1 mouse cellular context compared by ENCODE assay signal in genomic region chr5:143075987-143076386, GRCm38 (mm10).
A peak's percentile ranks its signal among the peaks of the same experiment; 100 is the strongest.
TF ChIP-seq lines count a peak whose summit lies in the region.

No protein-coding gene starts in this region.

TF ChIP-seq in MEL, 35 proteins besides CTCF, POLR2A, EP300 and RAD21 (continued from another document):
- TF ChIP-seq E2F4 (IDR thresholded peaks at IDR 0.05; ENCODE audit: borderline replicate concordance, low read depth, low read length) (no peak), GABPA (IDR thresholded peaks at IDR 0.05; ENCODE audit: low read depth, low read length) (no peak), MAX (IDR thresholded peaks at IDR 0.05; ENCODE audit: low read length) (peak; percentile 17; the same call in 1 of the 2 replicates), ZKSCAN1 (IDR thresholded peaks at IDR 0.05; ENCODE audit: low read depth, low read length) (no peak), MAFK (IDR thresholded peaks at IDR 0.05; ENCODE audit: borderline replicate concordance, low read depth, low read length) (peak; percentile 62; the same call in 1 of the 2 replicates)
